In genomic region chr12:36849086-36849485, GRCm38 (mm10) we compare ENCODE assay signal across 22 mouse cellular contexts.
"Had no signal": no experiment of that assay in that cellular context is flagged by ENCODE, and none has a peak within 500 bp of the region (broad histone marks: within the 10 kb centered on the region; RNA-seq: fewer than 3 reads in every experiment).

No protein-coding gene starts in this region.

- H3K36me3 ChIP-seq: lung, embryonic 15.5 days; midbrain, embryonic 10.5 days; midbrain, embryonic 12.5 days; neural tube, embryonic 13.5 days; neural tube, embryonic 15.5 days had no signal

- H3K4me3 ChIP-seq: lung, embryonic 15.5 days; midbrain, embryonic 10.5 days; midbrain, embryonic 12.5 days; myocyte; neural tube, embryonic 13.5 days; neural tube, embryonic 15.5 days had no signal

- H3K9ac ChIP-seq: liver, postnatal 0 days; lung, embryonic 15.5 days; midbrain, embryonic 12.5 days; neural tube, embryonic 13.5 days; neural tube, embryonic 15.5 days had no signal

- H3K9me3 ChIP-seq: lung, embryonic 15.5 days; midbrain, embryonic 10.5 days; midbrain, embryonic 12.5 days; neural tube, embryonic 13.5 days; neural tube, embryonic 15.5 days had no signal

- ATAC-seq: liver, postnatal 0 days; lung, postnatal 0 days; midbrain, embryonic 16.5 days had no signal

- H3K27ac ChIP-seq: lung, embryonic 15.5 days; macrophage; midbrain, embryonic 10.5 days; midbrain, embryonic 12.5 days; neural tube, embryonic 13.5 days; neural tube, embryonic 15.5 days had no signal

- H3K4me2 ChIP-seq: lung, embryonic 15.5 days; midbrain, embryonic 12.5 days; neural tube, embryonic 13.5 days; neural tube, embryonic 15.5 days had no signal

- DNase-seq: liver, postnatal 0 days; lung, adult 2 months; lung, postnatal 14 days; lung, postnatal 36 days; midbrain, embryonic 14.5 days; retina, postnatal 1 day; right cerebral cortex, adult 18-20 months; right cerebral cortex, postnatal 25 days; right cerebral cortex, postnatal 4 days; spleen, adult 18-20 months; thymus, adult 2 months; thymus, postnatal 25 days; thymus, postnatal 4 days had no signal

- H3K4me1 ChIP-seq: lung, embryonic 15.5 days; midbrain, embryonic 10.5 days; midbrain, embryonic 12.5 days; neural tube, embryonic 13.5 days; neural tube, embryonic 15.5 days had no signal

- H3K27me3 ChIP-seq: lung, embryonic 15.5 days; midbrain, embryonic 12.5 days; neural tube, embryonic 13.5 days; neural tube, embryonic 15.5 days had no signal
